25 mouse cellular contexts compared by ENCODE assay signal in the genomic region with DNA sequence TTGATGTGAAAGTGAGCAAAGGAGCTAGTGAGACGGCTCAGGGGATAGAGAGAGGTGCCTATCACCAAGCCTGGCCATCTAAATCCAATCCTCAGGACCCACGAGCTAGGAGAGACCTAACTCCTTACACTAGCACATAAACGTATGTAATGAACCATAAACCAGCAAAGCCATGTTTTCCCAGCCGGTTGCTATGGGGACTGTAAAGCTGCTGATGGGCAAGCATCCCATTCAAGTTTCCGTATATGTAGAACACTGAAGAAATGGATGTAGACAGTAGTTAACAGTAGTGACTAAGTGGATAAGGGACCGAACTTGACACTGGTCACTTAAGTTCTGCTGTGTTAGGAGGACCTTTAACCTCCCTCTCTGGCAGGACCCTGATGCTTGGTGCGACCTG. TPM values are rescaled to one million over a fixed set of nuclear protein-coding genes. Genes with fewer than 3 reads are reported as not detected.
DNase-seq lines count a peak whose midpoint lies in the region; ATAC-seq and TF ChIP-seq lines count a peak whose summit lies in the region.
"Had no signal": no experiment of that assay in that cellular context is flagged by ENCODE, and none has a peak within 500 bp of the region (broad histone marks: within the 10 kb centered on the region; RNA-seq: fewer than 3 reads in every experiment).

No protein-coding gene starts in this region.

- H3K9ac ChIP-seq in forebrain, postnatal 0 days = no peak overlapping the region
- no peak overlapping the region for H3K9ac ChIP-seq in forebrain, embryonic 11.5 days (ENCODE audit: low read length)
- H3K9ac ChIP-seq: embryonic facial prominence, embryonic 13.5 days; forebrain, embryonic 13.5 days; heart, embryonic 13.5 days; hindbrain, embryonic 13.5 days had no signal

- H3K27ac ChIP-seq in forebrain, postnatal 0 days (ENCODE audit: low read depth, low read length) = no peak overlapping the region
- H3K27ac ChIP-seq in forebrain, embryonic 11.5 days (ENCODE audit: low read depth, low read length) = no peak overlapping the region
- H3K27ac ChIP-seq: embryonic facial prominence, embryonic 13.5 days; forebrain, embryonic 13.5 days; gastrocnemius, adult 2 months; heart, embryonic 13.5 days; hindbrain, embryonic 13.5 days had no signal

- DNase-seq in forebrain, postnatal 0 days = peak; percentile 74
- DNase-seq in forebrain, embryonic 11.5 days (ENCODE audit: low spot score) = no peak
- DNase-seq in left cerebral cortex, postnatal 25 days (ENCODE audit: low spot score in 2 of 2) = peak; percentile 20 to 33
- no peak for DNase-seq in left cerebral cortex, adult 11 months (ENCODE audit: low spot score)
- peak; percentile 7 for DNase-seq in right cerebral cortex, postnatal 25 days
- DNase-seq in right cerebral cortex, postnatal 14 days = no peak
- DNase-seq: adrenal gland, adult 8-10 months; adrenal gland, postnatal 36 days; B cell, adult 2 months; cerebellum, adult 18-20 months; cerebellum, adult 9-11 months; cerebellum, postnatal 36 days; gastrocnemius, adult 2 months; gastrocnemius, postnatal 25 days; heart, postnatal 4 days had no signal

- no peak overlapping the region for H3K4me2 ChIP-seq in forebrain, postnatal 0 days (ENCODE audit: low read depth)
- no peak overlapping the region for H3K4me2 ChIP-seq in forebrain, embryonic 11.5 days (ENCODE audit: low read depth, low read length, severe bottlenecking)
- H3K4me2 ChIP-seq: embryonic facial prominence, embryonic 13.5 days; forebrain, embryonic 13.5 days; heart, embryonic 13.5 days; hindbrain, embryonic 13.5 days had no signal

- H3K27me3 ChIP-seq in forebrain, postnatal 0 days (ENCODE audit: insufficient read depth, low read length) = no peaks in the 10 kb centered on the region
- H3K27me3 ChIP-seq in forebrain, embryonic 11.5 days (ENCODE audit: control insufficient read depth, insufficient read depth, low read length) = no peaks in the 10 kb centered on the region
- H3K27me3 ChIP-seq: embryonic facial prominence, embryonic 13.5 days; forebrain, embryonic 13.5 days; heart, embryonic 13.5 days; hindbrain, embryonic 13.5 days had no signal

- no peaks in the 10 kb centered on the region for H3K9me3 ChIP-seq in forebrain, postnatal 0 days (ENCODE audit: low read length)
- no peaks in the 10 kb centered on the region for H3K9me3 ChIP-seq in forebrain, embryonic 11.5 days (ENCODE audit: control insufficient read depth, low read length)
- H3K9me3 ChIP-seq: embryonic facial prominence, embryonic 13.5 days; forebrain, embryonic 13.5 days; G1E; heart, embryonic 13.5 days; hindbrain, embryonic 13.5 days had no signal

- H3K4me3 ChIP-seq in forebrain, postnatal 0 days (ENCODE audit: low read depth, low read length) = no peak overlapping the region
- H3K4me3 ChIP-seq in forebrain, embryonic 11.5 days (ENCODE audit: low read depth, low read length) = no peak overlapping the region
- H3K4me3 ChIP-seq: embryonic facial prominence, embryonic 13.5 days; forebrain, embryonic 13.5 days; gastrocnemius, adult 2 months; heart, embryonic 13.5 days; hindbrain, embryonic 13.5 days had no signal

- H3K4me1 ChIP-seq in forebrain, postnatal 0 days (ENCODE audit: insufficient read depth) = no peaks in the 10 kb centered on the region
- H3K4me1 ChIP-seq in forebrain, embryonic 11.5 days (replicated peaks; ENCODE audit: control insufficient read depth, insufficient read depth, low read length) = no peaks in the 10 kb centered on the region
- H3K4me1 ChIP-seq: forebrain, embryonic 13.5 days; heart, embryonic 13.5 days; hindbrain, embryonic 13.5 days had no signal

- 72% methylated on average over 7 of the region's 7 CpGs for WGBS in forebrain, postnatal 0 days
- 93% methylated on average over 7 of the region's 7 CpGs for WGBS in forebrain, embryonic 11.5 days

- intact Hi-C loops in left cerebral cortex, postnatal 25 days (cut with DNase I) = no loop called here

- ATAC-seq in forebrain, postnatal 0 days = peak; percentile 54; the same call in 1 of the 2 replicates
- ATAC-seq in forebrain, embryonic 11.5 days (replicated peaks; ENCODE audit: low FRiP score) = no peak
- ATAC-seq in megakaryocyte progenitor cell, adult 5-6 weeks (replicated peaks; ENCODE audit: poor library complexity) = no peak
- ATAC-seq in cerebellum, adult (ENCODE audit: insufficient number of reproducible peaks, low FRiP score, low TSS enrichment) = no peak
- ATAC-seq: forebrain, embryonic 13.5 days had no signal

- TF ChIP-seq CTCF in forebrain, postnatal 0 days (IDR thresholded peaks at IDR 0.05; ENCODE audit: low read depth) = no peak

- H3K36me3 ChIP-seq in forebrain, postnatal 0 days (ENCODE audit: insufficient read depth) = no peaks in the 10 kb centered on the region
- no peaks in the 10 kb centered on the region; the same call in 1 of the 2 replicates for H3K36me3 ChIP-seq in forebrain, embryonic 11.5 days (ENCODE audit: control insufficient read depth, insufficient read depth, low read length)
- H3K36me3 ChIP-seq: hindbrain, embryonic 13.5 days had no signal

RNA-seq across cellular contexts. Expression of gene Gtsf1l, which starts 13.6 kb away (rescaled TPM):
- not detected in 2 replicates for total RNA-seq in forebrain, postnatal 0 days (2014; rRNA removed)
- 0.31 TPM in 1 of 2 replicates, not detected in the other for polyA plus RNA-seq in forebrain, postnatal 0 days (2015; fragmentation: Nextera tagmentation; extraction: Ambion mirVana)
- 0.35 TPM in 1 of 2 replicates, not detected in the other for polyA plus RNA-seq in forebrain, embryonic 11.5 days (2014; fragmentation: Nextera tagmentation; extraction: Ambion mirVana)
- not detected for total RNA-seq in left cerebral cortex, postnatal 25 days (2021)
- 0.90 and 1.4 TPM in 2 replicates for total RNA-seq in megakaryocyte progenitor cell, adult 5-6 weeks (2015)
- total RNA-seq in megakaryocyte progenitor cell, adult 5-6 weeks (2017) = 0.61 TPM in 1 of 2 replicates, not detected in the other
- total RNA-seq: adrenal gland, adult 8-10 months; adrenal gland, postnatal 36 days; gastrocnemius, adult 2 months; gastrocnemius, postnatal 25 days; granulocyte monocyte progenitor cell, adult 5-6 weeks; heart, postnatal 4 days had no signal
- polyA plus RNA-seq: brain, embryonic 14.5 days; embryonic facial prominence, embryonic 13.5 days; forebrain, embryonic 13.5 days; G1E; heart, embryonic 13.5 days; heart, postnatal 0 days; hindbrain, embryonic 13.5 days had no signal

RNA-seq across cellular contexts. Expression of gene Mybl2, which starts 19.5 kb away (rescaled TPM):
- total RNA-seq in forebrain, postnatal 0 days (2014; rRNA removed) = 2.8 and 3.0 TPM in 2 replicates
- 2.1 and 3.1 TPM in 2 replicates for polyA plus RNA-seq in forebrain, postnatal 0 days (2015; fragmentation: Nextera tagmentation; extraction: Ambion mirVana)
- polyA plus RNA-seq in forebrain, embryonic 11.5 days (2014; fragmentation: Nextera tagmentation; extraction: Ambion mirVana) = 54.3 and 60.4 TPM in 2 replicates
- total RNA-seq in left cerebral cortex, postnatal 25 days (2021) = 1 to 10 TPM; 1.1 to 1.4 TPM
- 28.1 and 30.8 TPM in 2 replicates for total RNA-seq in megakaryocyte progenitor cell, adult 5-6 weeks (2015)
- total RNA-seq in megakaryocyte progenitor cell, adult 5-6 weeks (2017) = 39.0 and 40.6 TPM in 2 replicates
- total RNA-seq: gastrocnemius, adult 2 months had no signal

RNA-seq across cellular contexts. Expression of gene Ift52, which starts 56.9 kb away (rescaled TPM):
- total RNA-seq in forebrain, postnatal 0 days (2014; rRNA removed) = 16.0 and 21.3 TPM in 2 replicates
- polyA plus RNA-seq in forebrain, postnatal 0 days (2015; fragmentation: Nextera tagmentation; extraction: Ambion mirVana) = 26.5 and 31.4 TPM in 2 replicates
- polyA plus RNA-seq in forebrain, embryonic 11.5 days (2014; fragmentation: Nextera tagmentation; extraction: Ambion mirVana) = 52.7 and 58.7 TPM in 2 replicates
- 10 to 100 TPM; 31.2 to 33.9 TPM for total RNA-seq in left cerebral cortex, postnatal 25 days (2021)
- total RNA-seq in megakaryocyte progenitor cell, adult 5-6 weeks (2015) = 31.8 and 41.2 TPM in 2 replicates
- total RNA-seq in megakaryocyte progenitor cell, adult 5-6 weeks (2017) = 13.5 and 28.3 TPM in 2 replicates

Comparison
In these comparisons a context has a peak if more than half of its experiments do, and no peak if none do; other contexts are left out.
1. DNase-seq: peak in forebrain, postnatal 0 days (single experiment), left cerebral cortex, postnatal 25 days (2 of 2) and right cerebral cortex, postnatal 25 days (single experiment); none in forebrain, embryonic 11.5 days (single experiment), left cerebral cortex, adult 11 months (single experiment) and right cerebral cortex, postnatal 14 days (single experiment).